13 mouse cellular contexts compared by ENCODE assay signal in genomic region chr9:61703301-61703700, GRCm38 (mm10).
DNase-seq lines count a peak whose midpoint lies in the region; ATAC-seq lines count a peak whose summit lies in the region.
"Had no signal": no experiment of that assay in that cellular context is flagged by ENCODE, and none has a peak within 500 bp of the region (broad histone marks: within the 10 kb centered on the region; RNA-seq: fewer than 3 reads in every experiment).

No protein-coding gene starts in this region.

- H3K27ac ChIP-seq in embryonic facial prominence, embryonic 12.5 days, result peak overlapping the region; percentile 60
- H3K27ac ChIP-seq in embryonic facial prominence, embryonic 10.5 days (replicated peaks), result no peak overlapping the region
- H3K27ac ChIP-seq in lung, embryonic 15.5 days, result no peak overlapping the region
- peak overlapping the region; percentile 82 for H3K27ac ChIP-seq in embryonic facial prominence, embryonic 13.5 days
- H3K27ac ChIP-seq in stomach, embryonic 16.5 days (ENCODE audit: low read length), result peak overlapping the region; percentile 27; the same call in 1 of the 2 replicates
- H3K27ac ChIP-seq: hindbrain, embryonic 10.5 days; intestine, embryonic 15.5 days; midbrain, embryonic 10.5 days had no signal

- H3K4me2 ChIP-seq in embryonic facial prominence, embryonic 12.5 days (replicated peaks), result no peak overlapping the region; the same call in 1 of the 2 replicates
- 0 out of 2 replicates have a peak overlapping the region, but pooled peaks have one; percentile 2 for H3K4me2 ChIP-seq in lung, embryonic 15.5 days
- peak overlapping the region; percentile 35 for H3K4me2 ChIP-seq in embryonic facial prominence, embryonic 13.5 days
- H3K4me2 ChIP-seq in stomach, embryonic 16.5 days (ENCODE audit: low read depth, low read length), result 0 out of 2 replicates have a peak overlapping the region, but pooled peaks have one; percentile 4
- H3K4me2 ChIP-seq: intestine, embryonic 15.5 days had no signal

- DNase-seq in embryonic facial prominence, embryonic 10.5 days (ENCODE audit: low spot score), result no peak
- no peak for DNase-seq in lung, postnatal 4 days
- DNase-seq in layer of hippocampus, postnatal 14 days (ENCODE audit: low spot score in 2 of 2), result no peak
- DNase-seq: cerebellum, adult 2 months; right cerebral cortex, adult 18-20 months had no signal

- H3K9ac ChIP-seq in embryonic facial prominence, embryonic 12.5 days, result no peak overlapping the region
- H3K9ac ChIP-seq in lung, embryonic 15.5 days, result no peak overlapping the region
- no peak overlapping the region for H3K9ac ChIP-seq in embryonic facial prominence, embryonic 13.5 days
- no peak overlapping the region for H3K9ac ChIP-seq in stomach, embryonic 16.5 days (ENCODE audit: low read length)
- H3K9ac ChIP-seq: intestine, embryonic 15.5 days had no signal

- H3K27me3 ChIP-seq in embryonic facial prominence, embryonic 12.5 days, result peaks cover 2% of the 10 kb centered on the region; the same call in 1 of the 2 replicates
- peaks cover 32% of the 10 kb centered on the region for H3K27me3 ChIP-seq in embryonic facial prominence, embryonic 10.5 days (replicated peaks; ENCODE audit: low read depth, poor library complexity, severe bottlenecking)
- H3K27me3 ChIP-seq in lung, embryonic 15.5 days, result peaks cover 9% of the 10 kb centered on the region; the same call in 1 of the 2 replicates
- H3K27me3 ChIP-seq in embryonic facial prominence, embryonic 13.5 days, result peaks cover 16% of the 10 kb centered on the region
- H3K27me3 ChIP-seq in stomach, embryonic 16.5 days (ENCODE audit: control insufficient read depth, insufficient read depth, low read length), result no peaks in the 10 kb centered on the region
- H3K27me3 ChIP-seq: intestine, embryonic 15.5 days; Patski had no signal

- no peaks in the 10 kb centered on the region for H3K9me3 ChIP-seq in embryonic facial prominence, embryonic 12.5 days
- H3K9me3 ChIP-seq in embryonic facial prominence, embryonic 10.5 days, result no peaks in the 10 kb centered on the region
- no peaks in the 10 kb centered on the region for H3K9me3 ChIP-seq in lung, embryonic 15.5 days
- H3K9me3 ChIP-seq in embryonic facial prominence, embryonic 13.5 days, result no peaks in the 10 kb centered on the region
- H3K9me3 ChIP-seq in stomach, embryonic 16.5 days (replicated peaks; ENCODE audit: control insufficient read depth, low read length), result no peaks in the 10 kb centered on the region
- H3K9me3 ChIP-seq: hindbrain, embryonic 10.5 days; intestine, embryonic 15.5 days; midbrain, embryonic 10.5 days had no signal

- no peaks in the 10 kb centered on the region for H3K36me3 ChIP-seq in embryonic facial prominence, embryonic 12.5 days
- no peaks in the 10 kb centered on the region for H3K36me3 ChIP-seq in embryonic facial prominence, embryonic 10.5 days (replicated peaks)
- no peaks in the 10 kb centered on the region for H3K36me3 ChIP-seq in lung, embryonic 15.5 days
- no peaks in the 10 kb centered on the region for H3K36me3 ChIP-seq in embryonic facial prominence, embryonic 13.5 days
- H3K36me3 ChIP-seq in stomach, embryonic 16.5 days (ENCODE audit: control insufficient read depth, insufficient read depth, low read length), result no peaks in the 10 kb centered on the region
- H3K36me3 ChIP-seq: hindbrain, embryonic 10.5 days; intestine, embryonic 15.5 days; midbrain, embryonic 10.5 days had no signal

- no peak overlapping the region for H3K4me3 ChIP-seq in embryonic facial prominence, embryonic 12.5 days
- no peak overlapping the region for H3K4me3 ChIP-seq in embryonic facial prominence, embryonic 10.5 days
- H3K4me3 ChIP-seq in lung, embryonic 15.5 days, result no peak overlapping the region
- H3K4me3 ChIP-seq in embryonic facial prominence, embryonic 13.5 days, result no peak overlapping the region
- H3K4me3 ChIP-seq in stomach, embryonic 16.5 days (replicated peaks; ENCODE audit: low read length), result no peak overlapping the region
- H3K4me3 ChIP-seq: hindbrain, embryonic 10.5 days; intestine, embryonic 15.5 days; midbrain, embryonic 10.5 days had no signal

- peaks cover 40% of the 10 kb centered on the region for H3K4me1 ChIP-seq in embryonic facial prominence, embryonic 12.5 days
- H3K4me1 ChIP-seq in embryonic facial prominence, embryonic 10.5 days, result peaks cover 48% of the 10 kb centered on the region
- peaks cover 21% of the 10 kb centered on the region for H3K4me1 ChIP-seq in lung, embryonic 15.5 days
- H3K4me1 ChIP-seq in embryonic facial prominence, embryonic 13.5 days, result peaks cover 54% of the 10 kb centered on the region
- peaks cover 26% of the 10 kb centered on the region for H3K4me1 ChIP-seq in stomach, embryonic 16.5 days (ENCODE audit: control insufficient read depth, insufficient read depth, low read length)
- H3K4me1 ChIP-seq: intestine, embryonic 15.5 days had no signal

- 55% methylated on average over 11 of the region's 11 CpGs for WGBS in embryonic facial prominence, embryonic 12.5 days
- 85% methylated on average over 11 of the region's 11 CpGs for WGBS in embryonic facial prominence, embryonic 10.5 days
- WGBS in lung, embryonic 15.5 days, result 37% methylated on average over 11 of the region's 11 CpGs
- WGBS in embryonic facial prominence, embryonic 13.5 days, result 29% methylated on average over 11 of the region's 11 CpGs
- 42% methylated on average over 11 of the region's 11 CpGs for WGBS in stomach, embryonic 16.5 days

- no peak for ATAC-seq in embryonic facial prominence, embryonic 12.5 days (ENCODE audit: insufficient number of reproducible peaks, insufficient read depth, low FRiP score, low TSS enrichment)
- no peak; the same call in 1 of the 2 replicates for ATAC-seq in lung, embryonic 15.5 days (ENCODE audit: borderline replicate concordance, extremely low read depth, low FRiP score, low TSS enrichment)
- no peak for ATAC-seq in embryonic facial prominence, embryonic 13.5 days (ENCODE audit: insufficient number of reproducible peaks, insufficient read depth, low FRiP score, low TSS enrichment, low read depth)
- no peak for ATAC-seq in stomach, embryonic 16.5 days (ENCODE audit: insufficient read depth, low FRiP score)
- ATAC-seq: intestine, embryonic 15.5 days; Patski had no signal

Comparison
In these comparisons a context has a peak if more than half of its experiments do, and no peak if none do; other contexts are left out.
1. H3K27ac ChIP-seq: peak in embryonic facial prominence, embryonic 12.5 days (single experiment), embryonic facial prominence, embryonic 13.5 days (single experiment) and stomach, embryonic 16.5 days (single experiment); none in embryonic facial prominence, embryonic 10.5 days (single experiment) and lung, embryonic 15.5 days (single experiment).